Mouse (Mus musculus) kidney, embryonic 15.5 days (tissue): ENCODE measurements around the gene Aldh3a2. TPM values are rescaled to one million over a fixed set of nuclear protein-coding genes. Genes with fewer than 3 reads are reported as not detected.
"Not testable (repeated sequence)": the region's sequence is repeated elsewhere in the genome, so short reads cannot be mapped to it uniquely, and the experiment has no call there.

Source experiments
- ATAC-seq: fragments of 200-750 bp; cut with Nextera tagmentation; replicated peaks from 2 replicates; pipeline ENCODE4 v1.8.0; 2017; ENCODE audit warnings: moderate TSS enrichment; ENCODE audit not compliant: low FRiP score
- H3K27ac ChIP-seq: fragments of 300-500 bp; sonication (generic); 2 replicates; pipeline ENCODE4 v1.5.1; 2015; ENCODE audit warnings: mild to moderate bottlenecking, inconsistent platforms
- H3K27me3 ChIP-seq: fragments of 300-500 bp; sonication (generic); 2 replicates; pipeline ENCODE4 v1.6.1; 2015; ENCODE audit warnings: inconsistent platforms
- H3K36me3 ChIP-seq: fragments of 300-500 bp; sonication (generic); 2 replicates; pipeline ENCODE4 v1.6.1; 2015; ENCODE audit warnings: inconsistent platforms
- H3K4me1 ChIP-seq: fragments of 300-500 bp; sonication (generic); 2 replicates; pipeline ENCODE4 v1.6.1; 2015; ENCODE audit warnings: inconsistent platforms
- H3K4me2 ChIP-seq: fragments of 300-500 bp; sonication (generic); 2 replicates; pipeline ENCODE4 v1.6.1; 2015; ENCODE audit warnings: moderate library complexity, mild to moderate bottlenecking, inconsistent platforms
- H3K4me3 ChIP-seq: fragments of 300-500 bp; sonication (generic); replicated peaks from 2 replicates; pipeline ENCODE4 v1.5.1; 2015; ENCODE audit warnings: mild to moderate bottlenecking, inconsistent platforms
- H3K9ac ChIP-seq: fragments of 300-500 bp; sonication (generic); 2 replicates; pipeline ENCODE4 v1.6.1; 2015; ENCODE audit warnings: mild to moderate bottlenecking, inconsistent platforms
- H3K9me3 ChIP-seq: fragments of 300-500 bp; sonication (generic); replicated peaks from 2 replicates; pipeline ENCODE4 v1.6.1; 2016; ENCODE audit warnings: inconsistent platforms
- WGBS: fragments of 180-500 bp; shearing (Covaris S2); methylation state at CpG from one replicate; pipeline ENCODE4 v1.1.7; 2015; ENCODE audit warnings: mixed read lengths; 5-methylcytosine and 5-hydroxymethylcytosine counted together
- polyA plus RNA-seq: library from polyadenylated mRNA; unstranded; fragments of >200 nt; fragmentation: Nextera tagmentation; extraction: Ambion mirVana; gene quantifications from 2 replicates; pipeline ENCODE4 v1.2.1, GENCODE M21; 2015

Aldh3a2 gene
- polyA plus RNA-seq, 1 experiment from 2014 or later, result 34.7 TPM

GRCm38 (mm10) chr11:61206136-61206535, 61.1 kb downstream of the Aldh3a2 start:
- H3K4me1 ChIP-seq, result peaks cover 2% of the 10 kb centered on the region; the same call in 1 of the 2 replicates
- peaks cover 5% of the 10 kb centered on the region for H3K27me3 ChIP-seq
- no peak overlapping the region for H3K27ac ChIP-seq
- WGBS, result 88% methylated on average over 3 of the region's 3 CpGs
- H3K9ac ChIP-seq, result no peak overlapping the region
- no peak overlapping the region for H3K4me2 ChIP-seq
- H3K4me3 ChIP-seq, result no peak overlapping the region
- ATAC-seq, result no peak
- H3K9me3 ChIP-seq, result no peaks in the 10 kb centered on the region
- H3K36me3 ChIP-seq, result no peaks in the 10 kb centered on the region

GRCm38 (mm10) chr11:61205167-61205950, 61.9 kb downstream of the Aldh3a2 start:
- Histone ChIP-seq H3K9ac (no peak overlapping the region), H3K4me2 (no peak overlapping the region), H3K4me1 (peaks cover 2% of the 10 kb centered on the region; the same call in 1 of the 2 replicates), H3K27ac (no peak overlapping the region), H3K27me3 (no peaks in the 10 kb centered on the region), H3K9me3 (no peaks in the 10 kb centered on the region), H3K4me3 (no peak overlapping the region), H3K36me3 (no peaks in the 10 kb centered on the region)
- 93% methylated on average over 9 of the region's 10 CpGs for WGBS
- no peak for ATAC-seq

- H3K4me3 ChIP-seq, result no peak overlapping the region
- H3K27me3 ChIP-seq, result no peaks in the 10 kb centered on the region
- no peak overlapping the region for H3K4me2 ChIP-seq
- WGBS, result 79% methylated on average over 2 of the region's 2 CpGs
- peaks cover 6% of the 10 kb centered on the region for H3K4me1 ChIP-seq
- no peaks in the 10 kb centered on the region for H3K9me3 ChIP-seq
- no peak overlapping the region for H3K27ac ChIP-seq
- no peak overlapping the region for H3K9ac ChIP-seq
- ATAC-seq, result no peak
- no peaks in the 10 kb centered on the region for H3K36me3 ChIP-seq
These were observed 64.5 kb downstream of the Aldh3a2 start for GRCm38 (mm10) chr11:61202810-61203209.

GRCm38 (mm10) chr11:61202186-61202585, 65.1 kb downstream of the Aldh3a2 start:
- Histone ChIP-seq H3K9ac (no peak overlapping the region), H3K9me3 (no peaks in the 10 kb centered on the region), H3K4me1 (peaks cover 3% of the 10 kb centered on the region; the same call in 1 of the 2 replicates), H3K36me3 (no peaks in the 10 kb centered on the region), H3K27me3 (no peaks in the 10 kb centered on the region), H3K4me3 (no peak overlapping the region), H3K27ac (no peak overlapping the region), H3K4me2 (no peak overlapping the region)
- ATAC-seq, result no peak
- WGBS, result 69% methylated on average over 6 of the region's 6 CpGs

- WGBS, result 64% methylated on average over 4 of the region's 4 CpGs
- Histone ChIP-seq H3K4me2 (no peak overlapping the region), H3K9ac (no peak overlapping the region), H3K9me3 (no peaks in the 10 kb centered on the region), H3K4me1 (peaks cover 3% of the 10 kb centered on the region; the same call in 1 of the 2 replicates), H3K36me3 (no peaks in the 10 kb centered on the region), H3K27ac (no peak overlapping the region), H3K4me3 (no peak overlapping the region), H3K27me3 (peaks cover 4% of the 10 kb centered on the region; the same call in 1 of the 2 replicates)
- no peak for ATAC-seq
These were observed 67.5 kb downstream of the Aldh3a2 start for GRCm38 (mm10) chr11:61199620-61200362.

GRCm38 (mm10) chr11:61197935-61198334, 69.3 kb downstream of the Aldh3a2 start:
- Histone ChIP-seq H3K9me3 (no peaks in the 10 kb centered on the region), H3K9ac (no peak overlapping the region), H3K27me3 (peaks cover 15% of the 10 kb centered on the region), H3K4me1 (peaks cover 3% of the 10 kb centered on the region; the same call in 1 of the 2 replicates), H3K27ac (no peak overlapping the region), H3K4me2 (no peak overlapping the region), H3K36me3 (no peaks in the 10 kb centered on the region), H3K4me3 (no peak overlapping the region)
- ATAC-seq, result no peak

- Histone ChIP-seq H3K4me1 (peaks cover 3% of the 10 kb centered on the region; the same call in 1 of the 2 replicates), H3K36me3 (no peaks in the 10 kb centered on the region), H3K27me3 (peaks cover 15% of the 10 kb centered on the region), H3K9me3 (no peaks in the 10 kb centered on the region), H3K27ac (no peak overlapping the region), H3K4me2 (no peak overlapping the region), H3K9ac (no peak overlapping the region), H3K4me3 (no peak overlapping the region)
- WGBS, result 85% methylated on average over 14 of the region's 14 CpGs
- ATAC-seq, result no peak
These were observed 70.5 kb downstream of the Aldh3a2 start for GRCm38 (mm10) chr11:61196616-61197353.

- Histone ChIP-seq H3K4me2 (no peak overlapping the region), H3K4me3 (no peak overlapping the region), H3K4me1 (no peaks in the 10 kb centered on the region), H3K27me3 (peaks cover 15% of the 10 kb centered on the region), H3K9ac (no peak overlapping the region), H3K36me3 (no peaks in the 10 kb centered on the region), H3K27ac (no peak overlapping the region), H3K9me3 (no peaks in the 10 kb centered on the region)
- ATAC-seq, result no peak
- 12% methylated on average over 9 of the region's 9 CpGs for WGBS
These were observed 73.9 kb downstream of the Aldh3a2 start for GRCm38 (mm10) chr11:61193392-61193791.

GRCm38 (mm10) chr11:61192779-61193178, 74.5 kb downstream of the Aldh3a2 start:
- no peak for ATAC-seq
- H3K36me3 ChIP-seq, result no peaks in the 10 kb centered on the region
- no peak overlapping the region for H3K9ac ChIP-seq
- H3K4me3 ChIP-seq, result no peak overlapping the region
- peaks cover 15% of the 10 kb centered on the region for H3K27me3 ChIP-seq
- H3K4me2 ChIP-seq, result no peak overlapping the region
- H3K9me3 ChIP-seq, result no peaks in the 10 kb centered on the region
- no peak overlapping the region for H3K27ac ChIP-seq
- H3K4me1 ChIP-seq, result no peaks in the 10 kb centered on the region
- 91% methylated on average over 2 of the region's 2 CpGs for WGBS

GRCm38 (mm10) chr11:61192123-61192522, 75.1 kb downstream of the Aldh3a2 start:
- 75% methylated on average over 7 of the region's 10 CpGs for WGBS
- not testable (repeated sequence) for H3K9ac ChIP-seq, H3K4me2 ChIP-seq, H3K4me1 ChIP-seq, ATAC-seq, H3K9me3 ChIP-seq, H3K36me3 ChIP-seq, H3K27ac ChIP-seq, H3K4me3 ChIP-seq
- H3K27me3 ChIP-seq, result peaks cover 15% of the 10 kb centered on the region

- H3K27ac ChIP-seq, result no peak overlapping the region
- 69% methylated on average over 2 of the region's 2 CpGs for WGBS
- H3K4me3 ChIP-seq, result no peak overlapping the region
- H3K27me3 ChIP-seq, result peaks cover 15% of the 10 kb centered on the region
- no peaks in the 10 kb centered on the region for H3K36me3 ChIP-seq
- H3K4me2 ChIP-seq, result no peak overlapping the region
- H3K4me1 ChIP-seq, result no peaks in the 10 kb centered on the region
- no peaks in the 10 kb centered on the region for H3K9me3 ChIP-seq
- ATAC-seq, result no peak
- no peak overlapping the region for H3K9ac ChIP-seq
These were observed 76.5 kb downstream of the Aldh3a2 start for GRCm38 (mm10) chr11:61190776-61191175.

- WGBS, result 85% methylated on average over 1 of the region's 1 CpGs
- Histone ChIP-seq H3K9me3 (no peaks in the 10 kb centered on the region), H3K36me3 (no peaks in the 10 kb centered on the region), H3K4me3 (no peak overlapping the region), H3K4me1 (no peaks in the 10 kb centered on the region), H3K27ac (no peak overlapping the region), H3K27me3 (no peaks in the 10 kb centered on the region), H3K4me2 (no peak overlapping the region), H3K9ac (no peak overlapping the region)
- no peak for ATAC-seq
These were observed 83.4 kb downstream of the Aldh3a2 start for GRCm38 (mm10) chr11:61183820-61184219.
